Mouse (Mus musculus): ENCODE measurements around the gene Etv6.

GRCm38 (mm10) chr6:134048965-134049364 lies 13.5 kb downstream of the Etv6 start:
- TF ChIP-seq CTCF (IDR thresholded peaks at IDR 0.05; ENCODE audit: extremely low read depth, insufficient read length, insufficient replicate concordance, low read depth, low read length) = no peak
- no peak for TF ChIP-seq POLR2A (IDR thresholded peaks at IDR 0.05; ENCODE audit: low read depth, low read length)
